Mouse (Mus musculus): ENCODE data around the gene Fam92b. TPM values are rescaled to one million over a fixed set of nuclear protein-coding genes. Genes with fewer than 3 reads are reported as not detected.
A peak's percentile ranks its signal among the peaks of the same experiment; 100 is the strongest.

Fam92b gene
- total RNA-seq, 4 experiments from 2014 or later = 0.41 to 1.1 (median 0.43) TPM; not detected in 1

DNA sequence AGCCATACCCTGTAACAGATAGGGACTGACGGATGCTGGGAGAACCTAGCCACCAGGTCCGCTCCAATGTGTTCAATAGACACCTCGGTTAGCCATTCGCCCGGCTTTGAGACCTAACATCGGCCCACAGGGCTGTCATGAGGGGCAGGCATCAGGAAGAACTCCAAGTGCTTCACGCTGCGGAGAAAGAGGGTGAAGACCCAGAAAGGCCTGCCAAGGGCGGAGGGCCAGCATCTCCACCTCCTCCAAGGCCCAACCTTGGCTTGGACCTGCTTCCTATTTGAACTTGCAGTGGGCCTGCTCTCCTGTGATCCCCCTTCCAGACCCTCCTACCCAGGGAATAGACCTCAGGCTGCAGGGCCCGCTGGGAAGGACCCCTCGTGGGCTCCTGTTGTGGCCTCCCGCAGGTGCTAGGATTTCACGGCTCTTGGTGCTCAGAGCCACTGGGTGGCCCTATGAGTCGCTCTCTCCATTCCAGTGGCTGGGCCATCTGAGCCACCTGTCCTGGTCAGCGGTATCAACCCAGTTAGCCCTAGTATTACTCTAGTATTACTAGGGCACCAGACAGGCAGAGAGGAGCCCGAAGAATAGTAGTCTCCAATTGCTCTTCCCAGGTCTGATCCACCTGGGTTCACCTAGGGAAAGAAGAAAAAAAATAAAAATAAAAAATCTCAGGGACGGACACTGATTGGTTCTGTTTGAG is 13.0 kb upstream of the Fam92b start:
- no peak for DNase-seq (ENCODE audit: low spot score in 2 of 2)

DNA sequence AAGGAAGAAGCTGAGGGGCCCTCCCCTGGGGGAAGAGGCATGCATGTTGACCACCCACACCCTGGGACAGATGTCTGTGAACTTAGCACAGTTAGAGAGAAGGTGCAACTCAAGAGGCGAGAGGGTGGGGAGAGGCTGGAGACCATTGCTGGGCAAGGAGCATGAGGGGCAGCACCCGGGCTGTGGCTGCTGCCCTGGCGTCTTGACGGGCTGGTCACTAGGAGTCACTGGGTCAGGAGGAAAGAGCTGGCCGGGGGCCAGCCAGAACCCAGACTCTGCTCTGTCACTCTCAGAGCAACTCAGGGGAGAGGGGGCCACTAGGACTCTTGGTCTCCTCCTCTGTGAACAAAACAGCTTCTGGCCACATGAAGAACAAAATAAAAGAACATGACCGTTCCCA is 12.2 kb upstream of the Fam92b start:
- DNase-seq (ENCODE audit: low spot score in 2 of 2) = no peak

DNA sequence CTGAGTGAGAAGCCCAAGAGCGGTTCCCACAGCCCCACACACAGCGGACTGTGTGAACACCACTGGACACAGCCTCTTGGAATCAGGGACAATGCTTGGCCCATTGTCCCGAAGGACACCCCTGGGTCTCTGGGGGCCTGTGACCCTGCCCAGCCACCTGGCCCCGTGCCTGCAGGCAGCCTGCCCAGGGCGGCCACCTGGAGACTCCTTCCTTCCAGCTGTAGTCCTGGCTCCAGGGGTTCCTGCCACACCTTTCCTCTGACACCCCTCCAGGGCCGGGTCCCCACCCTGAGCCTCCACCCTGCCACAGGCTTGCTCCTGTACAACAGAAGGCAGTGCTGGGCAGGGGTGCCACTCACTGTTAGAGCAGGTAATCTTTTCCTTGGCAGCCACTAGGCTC is 11.2 kb upstream of the Fam92b start:
- DNase-seq (ENCODE audit: low spot score in 2 of 2) = no peak

DNA sequence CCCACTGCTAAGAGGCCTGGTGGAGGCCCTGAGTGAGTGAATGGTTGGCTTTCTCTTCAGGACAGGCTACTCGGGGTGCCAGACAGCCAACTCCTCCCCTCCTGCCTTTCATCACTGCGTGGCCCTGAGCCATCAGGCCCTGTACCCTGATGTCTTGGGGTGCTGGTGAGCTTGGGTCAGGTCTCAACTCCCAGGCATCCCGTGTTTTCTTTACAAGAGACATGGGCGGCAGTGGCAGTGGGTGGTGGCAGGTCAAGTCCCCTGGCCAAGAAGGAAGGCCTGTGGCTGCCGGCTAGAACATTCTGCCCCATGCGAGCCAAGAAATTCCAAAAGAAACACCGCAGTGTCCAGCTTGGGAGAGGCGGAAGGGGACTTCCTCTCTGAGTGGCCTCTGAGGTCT is 9.2 kb upstream of the Fam92b start:
- DNase-seq (ENCODE audit: low spot score in 2 of 2) = peak in 1 of 2 experiments; percentile 38

DNA sequence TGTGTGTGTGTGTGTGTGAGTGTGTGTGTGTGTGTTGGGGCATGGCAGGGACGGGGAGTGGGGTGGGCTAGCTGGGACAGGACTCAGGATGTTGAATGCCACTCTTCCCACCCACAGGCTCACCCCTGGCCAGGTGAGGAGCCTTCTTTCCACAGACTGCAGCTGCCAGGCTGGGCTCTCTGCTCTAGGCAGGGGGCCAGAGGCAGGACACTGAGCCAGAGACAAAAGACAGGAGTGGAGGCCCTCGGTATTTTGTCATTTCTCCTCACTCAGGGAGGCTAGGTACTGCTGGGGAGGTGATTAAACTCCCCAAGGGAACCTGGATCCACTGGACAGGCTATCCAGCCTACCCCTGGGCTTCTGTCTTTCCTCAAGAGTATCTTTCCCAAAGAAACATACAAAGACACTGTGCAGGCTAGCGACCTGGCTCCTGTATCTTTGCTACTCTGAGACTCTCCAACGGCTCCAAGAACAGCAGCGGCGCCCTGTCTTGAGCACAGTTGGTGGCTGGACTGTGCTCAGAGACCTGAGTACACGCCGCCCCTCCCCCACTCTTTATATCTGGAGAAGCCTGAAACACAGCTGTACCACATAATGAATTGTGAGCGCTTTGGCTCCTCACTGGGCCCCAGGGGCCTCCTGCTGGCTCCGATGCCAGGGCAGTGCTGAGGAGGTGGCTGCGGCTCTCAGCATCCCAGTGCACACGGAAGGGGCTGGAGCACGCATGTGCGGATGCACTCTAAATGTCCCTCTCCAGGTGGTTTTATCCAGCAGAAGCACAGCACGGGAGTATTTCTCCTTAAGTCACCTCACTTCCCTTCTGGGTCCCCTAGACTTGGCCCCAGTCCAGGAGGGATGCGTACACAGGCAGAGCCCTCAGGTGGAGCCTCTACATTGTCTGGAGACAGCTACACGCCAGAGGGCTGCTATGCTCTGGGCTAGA is 7.9 kb upstream of the Fam92b start:
- DNase-seq (ENCODE audit: low spot score in 2 of 2) = no peak

DNA sequence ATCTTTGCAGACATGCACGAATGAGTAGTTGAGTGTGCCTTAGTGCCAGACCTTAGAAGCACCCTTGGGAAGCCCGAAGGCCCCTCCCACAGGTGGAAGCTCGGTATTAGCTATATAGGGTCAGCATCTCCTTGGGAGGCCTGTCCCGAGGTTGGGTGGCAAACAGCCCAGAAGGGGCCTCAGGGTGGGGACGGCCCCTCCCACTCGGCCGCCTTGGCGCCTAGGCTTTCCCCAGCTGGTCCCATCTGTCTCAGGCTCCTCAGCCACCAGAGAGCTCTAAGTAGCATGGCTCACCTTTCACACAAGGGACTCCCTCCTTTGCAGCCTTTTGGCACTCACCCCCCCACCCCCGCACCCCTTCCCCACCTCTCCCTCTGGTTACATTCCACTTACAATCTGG is 7.1 kb upstream of the Fam92b start:
- no peak for DNase-seq (ENCODE audit: low spot score in 2 of 2)

DNA sequence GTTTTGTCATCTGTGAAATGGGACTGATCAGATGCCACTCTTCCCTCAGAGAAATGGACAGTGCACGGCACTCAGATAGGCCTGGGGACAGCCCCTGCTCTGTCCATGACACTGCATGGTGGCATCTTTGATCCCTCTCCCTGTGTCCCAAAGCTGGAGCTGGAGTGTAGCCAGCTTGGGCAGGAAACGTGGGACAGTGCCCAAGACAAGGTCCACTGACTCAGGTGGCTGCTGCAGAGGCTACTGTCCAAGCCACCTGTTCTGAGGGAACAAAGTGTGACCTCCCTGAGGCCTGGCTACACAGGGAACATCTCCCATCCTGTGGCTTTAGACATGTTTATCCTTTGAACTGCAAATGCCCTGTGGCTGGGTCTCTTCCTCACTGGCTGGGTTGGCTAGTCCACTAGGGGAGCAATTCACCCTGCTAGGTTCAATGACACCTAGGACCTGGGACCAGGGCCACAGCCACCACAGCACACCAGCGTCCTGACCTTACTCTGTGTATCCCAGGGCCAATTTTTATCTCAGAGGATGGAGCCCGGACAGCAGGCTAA is 4.7 kb upstream of the Fam92b start:
- no peak for DNase-seq (ENCODE audit: low spot score in 2 of 2)

DNA sequence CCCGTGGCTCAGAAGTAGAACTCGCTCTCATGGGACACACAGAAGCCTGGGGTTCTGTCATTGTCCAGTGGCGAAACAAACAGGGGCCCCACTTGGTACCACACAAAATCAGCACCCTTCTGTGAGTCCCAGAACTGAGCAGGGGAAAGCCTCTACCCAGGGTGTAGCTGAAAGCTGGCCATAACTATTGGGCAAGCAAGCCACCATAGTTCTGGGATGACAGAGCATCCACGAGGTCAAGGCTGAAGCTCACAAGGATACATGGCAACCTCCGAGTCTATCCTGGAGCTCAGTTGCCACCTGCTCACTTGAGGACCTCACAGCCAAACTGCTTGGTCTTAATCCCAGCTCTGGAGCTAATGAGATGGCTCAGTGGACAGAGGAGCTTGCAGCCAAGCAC is 4.0 kb upstream of the Fam92b start:
- no peak for DNase-seq (ENCODE audit: low spot score in 2 of 2)

DNA sequence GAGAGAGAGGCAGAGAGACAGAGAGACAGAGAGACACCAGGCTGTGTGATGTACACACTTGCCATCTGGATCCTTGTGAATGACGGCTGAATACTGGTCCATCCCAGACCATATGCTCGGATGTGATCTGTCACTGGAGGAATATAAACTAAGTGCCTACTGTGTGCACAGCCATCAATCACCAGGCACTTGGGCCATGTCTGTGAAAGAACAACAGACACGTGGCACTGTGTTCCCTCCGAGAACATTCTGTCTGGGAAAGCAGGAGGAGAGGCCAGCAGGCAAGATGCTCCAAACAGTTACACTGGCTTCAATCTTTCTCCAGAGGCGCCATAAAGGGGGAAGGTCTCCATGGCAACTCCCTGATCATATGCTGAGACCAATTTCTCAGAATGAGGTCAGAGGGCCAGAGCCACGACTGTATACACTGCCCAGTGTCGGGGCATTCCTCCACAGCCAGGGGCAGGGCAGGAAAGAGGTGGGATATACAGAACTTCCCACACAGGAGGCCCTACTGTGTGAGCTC is 3.2 kb upstream of the Fam92b start:
- no peak for DNase-seq (ENCODE audit: low spot score in 2 of 2)

DNA sequence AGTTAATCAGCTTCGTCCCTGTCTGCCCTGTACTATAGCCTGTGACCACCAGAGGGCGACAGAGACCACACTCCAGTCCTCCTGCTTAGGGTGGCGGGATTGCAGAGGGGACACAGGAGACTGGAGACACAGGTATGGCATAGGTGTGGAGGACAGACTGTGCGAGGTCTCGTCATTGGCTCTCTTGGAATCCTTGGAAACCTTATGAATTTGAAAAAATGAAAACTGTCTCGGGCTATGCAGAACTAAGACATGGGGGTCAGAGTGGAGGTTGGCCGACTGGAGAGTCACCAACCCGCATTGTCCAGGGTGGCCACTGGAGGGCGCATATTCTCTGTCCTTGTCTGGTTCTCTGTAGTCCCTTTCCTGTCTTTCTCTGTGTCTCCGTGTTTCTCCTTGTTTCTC is 1.8 kb upstream of the Fam92b start:
- peak; percentile 76 to 92 for DNase-seq (ENCODE audit: low spot score in 2 of 2)

DNA sequence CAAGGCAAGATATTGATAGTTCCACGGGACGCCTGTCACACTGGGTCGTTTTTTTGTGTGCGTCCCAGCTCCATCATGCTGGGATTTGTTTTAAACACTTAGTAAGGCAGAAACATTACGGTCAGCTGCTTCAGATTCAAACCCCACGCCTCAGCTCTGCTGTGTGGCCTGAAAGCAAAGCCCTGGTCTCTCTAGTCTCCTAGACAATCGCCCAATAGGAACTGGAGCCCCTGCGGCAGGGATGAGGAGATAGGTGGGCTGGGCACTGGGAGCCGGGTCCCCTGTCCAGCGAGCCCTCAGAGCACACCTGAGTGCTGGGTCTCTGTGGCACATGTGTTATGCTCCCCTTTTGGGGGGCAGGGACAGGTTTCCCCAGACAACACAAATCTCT is 853 bp upstream of the Fam92b start:
- no peak for DNase-seq (ENCODE audit: low spot score in 2 of 2)

DNA sequence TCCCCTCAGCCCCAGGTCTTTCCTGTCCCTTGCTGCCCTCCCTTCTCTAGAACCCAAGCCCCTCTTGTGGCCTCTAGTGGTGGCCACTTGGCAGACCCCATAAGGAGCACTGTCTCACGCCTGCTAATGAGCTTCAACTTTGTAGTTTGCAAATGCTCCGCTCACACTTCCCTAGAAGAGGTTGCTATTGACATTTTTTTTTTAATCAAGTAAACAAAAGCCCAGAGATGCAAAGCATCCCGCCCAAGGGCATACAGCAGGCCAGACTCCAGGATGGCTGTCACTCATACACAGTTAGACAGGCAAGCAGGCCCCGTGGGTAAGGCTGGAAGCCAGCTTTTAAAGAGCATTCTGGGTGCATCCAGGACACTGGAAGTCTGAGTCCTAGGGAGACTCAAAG is 661 bp downstream of the Fam92b start:
- no peak for DNase-seq (ENCODE audit: low spot score in 2 of 2)

DNA sequence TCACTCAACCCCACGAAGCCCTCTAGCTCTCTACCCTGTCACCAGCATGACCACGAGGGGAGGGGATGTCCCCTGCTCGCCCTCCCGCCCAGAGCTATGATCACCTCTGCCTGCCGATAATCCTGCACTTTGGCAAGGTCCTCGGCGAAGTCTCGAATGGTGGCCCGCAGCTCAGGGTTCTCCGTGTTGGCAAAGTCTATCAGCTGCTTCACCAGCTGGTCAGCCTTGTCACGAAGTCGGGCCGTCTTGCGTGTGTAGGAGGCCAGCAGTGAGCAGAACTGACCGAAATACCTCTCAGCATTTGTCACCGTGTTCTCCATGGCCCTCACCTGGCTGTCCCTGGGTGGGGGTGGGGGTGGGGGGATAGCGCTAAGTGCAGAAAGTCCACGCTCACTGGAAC is 2.7 kb downstream of the Fam92b start:
- DNase-seq (ENCODE audit: low spot score in 2 of 2) = no peak

DNA sequence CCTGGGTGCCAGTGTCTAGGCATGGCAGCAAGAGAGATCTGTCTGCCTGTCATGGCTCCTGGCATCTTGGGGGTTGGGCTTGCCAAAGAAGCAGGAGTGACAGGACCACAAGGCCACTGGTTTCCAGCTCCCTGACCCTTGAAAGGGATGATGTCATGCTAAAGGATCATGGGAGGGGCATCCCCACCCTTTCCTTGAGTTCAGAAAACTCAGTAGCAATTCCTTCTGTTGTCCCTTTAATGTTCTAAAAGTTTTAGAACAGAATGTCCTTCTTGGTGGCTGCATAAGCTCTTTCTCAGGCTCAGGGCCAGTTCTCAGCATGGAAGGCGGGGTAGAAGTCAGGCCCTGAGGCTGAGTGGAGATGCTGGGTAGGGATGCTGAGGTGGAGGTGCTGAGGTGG is 4.1 kb downstream of the Fam92b start:
- DNase-seq (ENCODE audit: low spot score in 2 of 2) = no peak

DNA sequence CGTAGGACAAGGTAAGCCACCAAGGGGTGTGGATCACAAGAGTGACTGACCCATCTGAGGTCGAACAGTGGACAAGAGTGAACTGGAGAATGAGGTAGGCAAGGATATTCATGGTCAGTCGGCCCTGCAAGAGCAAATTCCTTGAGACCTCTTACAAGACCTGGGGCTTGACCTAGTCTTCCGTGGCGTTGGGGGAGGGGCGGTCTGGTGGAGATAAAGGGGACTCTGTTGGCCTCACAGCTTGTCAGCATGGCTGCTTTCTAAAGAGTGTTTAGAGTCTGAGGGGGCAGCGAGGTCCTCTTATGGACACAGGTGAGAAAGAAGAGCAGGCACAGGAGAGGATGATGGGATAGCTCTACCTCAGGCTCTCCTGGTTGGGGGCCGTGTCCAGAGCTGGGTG is 8.1 kb downstream of the Fam92b start:
- no peak for DNase-seq (ENCODE audit: low spot score in 2 of 2)

DNA sequence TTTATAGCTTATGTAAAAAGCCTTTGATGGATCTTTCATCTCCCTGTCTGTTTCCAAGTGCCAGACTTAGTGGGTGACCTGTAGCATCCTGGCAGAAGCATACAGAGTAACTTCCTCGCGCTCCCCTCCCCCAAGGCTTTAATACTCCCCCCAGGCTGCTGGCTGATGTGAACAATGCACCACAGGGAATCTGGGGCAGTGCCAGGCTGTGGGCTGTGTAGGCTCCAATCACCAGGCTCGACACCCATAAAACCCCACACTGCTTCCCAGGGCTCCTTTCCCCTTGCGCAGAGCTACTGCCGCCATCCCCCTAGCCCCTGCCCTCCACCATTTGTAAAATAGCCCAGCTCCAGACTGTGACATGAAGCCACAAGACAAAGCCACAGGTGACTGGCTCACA is 9.4 kb downstream of the Fam92b start:
- peak; percentile 68 to 71 for DNase-seq (ENCODE audit: low spot score in 2 of 2)

DNA sequence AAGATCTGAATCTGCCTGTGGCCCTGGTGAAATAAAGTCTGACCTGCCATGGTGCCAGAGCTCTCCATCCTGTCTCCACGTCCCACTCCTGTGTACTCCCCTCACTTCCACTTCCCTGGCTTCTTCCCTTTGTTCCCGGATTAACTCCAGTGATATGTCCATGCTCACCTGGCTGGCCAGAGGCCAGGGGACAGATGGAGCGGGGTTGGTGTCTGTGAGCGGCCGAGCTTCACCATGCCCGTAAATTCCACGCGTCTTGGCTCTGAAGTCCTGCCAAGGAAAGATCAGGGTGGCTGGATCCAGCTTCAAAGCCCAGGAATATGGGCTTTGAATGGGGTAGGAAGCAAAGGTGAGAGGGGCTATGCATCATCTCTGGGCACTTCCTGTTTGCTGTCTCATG is 10.1 kb downstream of the Fam92b start:
- DNase-seq (ENCODE audit: low spot score in 2 of 2) = no peak

DNA sequence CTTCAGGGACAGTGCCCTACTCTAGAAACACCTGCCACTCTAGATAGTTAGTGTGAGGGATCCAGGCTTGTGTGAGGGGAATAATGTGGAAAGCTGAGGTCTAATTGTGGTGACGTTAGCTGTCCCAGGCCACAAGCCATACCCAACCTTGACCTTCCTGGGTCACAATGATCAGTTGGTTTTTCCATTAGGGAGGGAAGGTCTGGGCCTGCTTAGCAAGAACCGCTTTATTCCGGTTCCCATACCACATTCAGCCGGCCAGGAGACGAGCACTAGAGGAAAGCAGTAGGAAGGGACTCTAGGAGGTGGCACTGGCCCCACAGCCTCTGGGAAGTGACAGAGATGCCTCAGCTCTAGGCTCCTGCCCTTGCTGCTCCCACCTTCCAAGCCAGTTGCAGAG is 13.2 kb downstream of the Fam92b start:
- DNase-seq (ENCODE audit: low spot score in 2 of 2) = no peak

DNA sequence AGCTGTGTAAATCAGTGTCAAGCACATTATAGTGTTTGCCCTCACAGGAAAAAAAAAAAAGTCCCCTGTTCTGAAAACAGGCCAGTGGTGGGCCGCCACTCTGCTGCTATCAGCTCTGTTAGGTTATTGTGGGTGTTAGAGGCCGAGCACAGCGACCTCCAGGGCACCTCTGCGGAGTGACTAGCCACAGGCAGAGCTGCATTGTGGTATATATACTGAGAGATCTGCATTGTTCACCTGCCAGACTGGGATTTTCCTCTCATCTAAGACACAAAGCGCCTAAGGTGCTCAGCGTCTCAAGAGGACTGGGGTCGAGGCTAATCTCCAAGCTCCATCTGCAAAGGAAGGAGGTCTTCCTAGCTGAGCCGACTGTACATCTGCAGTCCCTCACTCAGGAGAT is 13.9 kb downstream of the Fam92b start:
- no peak for DNase-seq (ENCODE audit: low spot score in 2 of 2)

DNA sequence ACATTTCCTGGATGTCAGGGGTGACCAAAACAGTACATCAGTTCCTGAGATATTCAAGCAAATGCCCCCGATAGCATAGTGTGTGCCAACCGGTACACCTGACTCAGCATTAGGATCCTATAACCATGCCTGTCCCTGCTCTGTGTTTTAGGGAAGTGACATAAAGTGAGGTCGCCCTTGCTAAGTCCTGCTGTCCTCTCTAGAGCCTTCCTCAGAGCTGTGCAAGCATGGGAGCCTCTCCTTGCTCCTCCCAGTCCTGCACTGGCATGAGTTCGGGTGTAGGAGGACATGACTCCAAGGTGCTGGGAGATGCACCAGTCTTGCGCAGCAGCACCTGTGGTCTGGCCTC is 14.9 kb downstream of the Fam92b start:
- no peak for DNase-seq (ENCODE audit: low spot score in 2 of 2)

DNA sequence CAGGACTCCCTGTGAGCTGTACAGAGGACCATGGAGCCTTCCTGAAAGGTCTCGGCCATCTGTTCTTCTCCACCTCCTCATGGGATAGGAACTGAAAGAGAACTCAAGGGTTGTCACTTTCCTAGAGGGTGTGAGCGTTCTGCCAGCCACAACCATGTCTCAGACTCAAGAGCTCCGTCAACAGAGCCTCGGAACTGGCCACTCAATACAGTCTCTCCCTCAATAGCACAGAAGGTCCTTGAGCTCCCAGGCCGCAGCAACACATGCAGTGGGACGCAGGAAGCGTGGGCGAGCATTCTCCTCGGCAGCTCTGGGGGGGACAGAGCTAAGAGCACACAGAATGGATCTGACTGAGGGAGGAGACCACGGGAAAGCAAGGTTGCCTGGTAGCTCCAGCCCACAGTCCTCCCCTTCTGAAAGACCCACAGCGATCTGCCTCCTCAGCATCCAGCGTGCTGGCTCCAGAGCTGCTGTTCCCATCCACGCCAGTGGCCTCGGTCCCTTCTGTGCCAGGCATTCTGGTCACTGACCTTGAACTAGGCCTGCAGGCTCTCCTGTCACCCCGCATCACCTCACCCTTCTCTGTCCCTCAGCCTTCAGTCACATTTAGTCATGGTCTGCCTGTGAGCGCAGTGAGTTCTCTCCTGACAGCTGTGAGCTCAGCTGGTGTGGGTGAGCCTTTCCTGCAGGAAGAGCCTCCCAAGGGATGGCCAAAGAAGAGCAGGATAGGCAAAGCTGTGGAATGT is 15.4 kb downstream of the Fam92b start:
- no peak for DNase-seq (ENCODE audit: low spot score in 2 of 2)

DNA sequence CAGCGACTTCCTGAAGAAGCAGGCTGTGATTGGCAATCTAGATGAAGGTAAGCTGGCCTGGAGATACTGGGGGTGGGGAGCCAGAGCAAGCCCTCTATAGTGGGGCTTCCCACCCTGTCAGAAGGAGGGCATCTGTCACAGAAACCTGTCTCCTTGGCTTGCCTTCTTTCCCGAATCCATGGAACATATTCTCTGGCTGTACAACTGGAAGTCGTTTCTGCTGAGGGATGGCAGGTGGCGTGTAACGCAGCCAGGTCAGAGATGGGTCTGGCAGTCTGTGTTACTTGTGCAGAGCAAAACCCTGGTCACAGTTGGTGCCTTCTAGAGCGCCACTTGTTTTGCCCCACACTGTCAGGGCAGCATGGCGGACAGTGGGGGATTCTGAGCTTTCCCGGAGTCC is 16.9 kb downstream of the Fam92b start:
- DNase-seq (ENCODE audit: low spot score in 2 of 2) = no peak
